Mouse (Mus musculus): ENCODE results near the gene Gse1.

- TF ChIP-seq MYOD1 (IDR thresholded peaks at IDR 0.05; ENCODE audit: control insufficient read depth in 1 of 3, insufficient read length in 2 of 3, low read depth in 2 of 3) = no peak
- TF ChIP-seq TCF12 (IDR thresholded peaks at IDR 0.05; ENCODE audit: insufficient read depth, poor library complexity, severe bottlenecking) = no peak
- TF ChIP-seq POLR2AphosphoS2 (IDR thresholded peaks at IDR 0.05; ENCODE audit: insufficient read length, low read depth) = no peak
Measured at GRCm38 (mm10) chr8:120331027-120331426, 102.8 kb downstream of the Gse1 start.

Measured in myocyte (in vitro differentiated cells).